Mouse (Mus musculus): Measurements from ENCODE around the gene Gng7.

Gng7 gene

GRCm38 (mm10) chr10:80903282-80903681 lies 111.5 kb downstream of the Gng7 start:
- in situ Hi-C loops (cut with MboI; ENCODE audit: low sequenced_read_pairs): no loop called here

- in situ Hi-C loops (cut with MboI; ENCODE audit: low sequenced_read_pairs): no loop called here
These were observed 112.3 kb downstream of the Gng7 start for GRCm38 (mm10) chr10:80902273-80902940.

GRCm38 (mm10) chr10:80901409-80902272 lies 113.1 kb downstream of the Gng7 start:
- in situ Hi-C loops (cut with MboI; ENCODE audit: low sequenced_read_pairs): no loop called here

- in situ Hi-C loops (cut with MboI; ENCODE audit: low sequenced_read_pairs): no loop called here
These were observed 114.2 kb downstream of the Gng7 start, which contains the start of gene Timm13 for GRCm38 (mm10) chr10:80900318-80901247. Gene Timm13, minus strand, starts transcription at chr10:80900969.

GRCm38 (mm10) chr10:80899591-80900317 lies 115.0 kb downstream of the Gng7 start:
- in situ Hi-C loops (cut with MboI; ENCODE audit: low sequenced_read_pairs): no loop called here

- in situ Hi-C loops (cut with MboI; ENCODE audit: low sequenced_read_pairs): no loop called here
These were observed 115.7 kb downstream of the Gng7 start for GRCm38 (mm10) chr10:80899074-80899473.

Measured in CH12F3 (cell line).